Mouse (Mus musculus): Measurements from ENCODE around the gene Mas1.
A peak's percentile ranks its signal among the peaks of the same experiment; 100 is the strongest.

Mas1 gene

GRCm38 (mm10) chr17:12872275-12873028 lies 4.5 kb upstream of the Mas1 start:
- DNase-seq = peak; percentile 25 to 29

- DNase-seq = no peak
These were observed 697 bp upstream of the Mas1 start for GRCm38 (mm10) chr17:12868640-12869039.

GRCm38 (mm10) chr17:12866853-12867252 lies 1.1 kb downstream of the Mas1 start:
- no peak for DNase-seq

DNA sequence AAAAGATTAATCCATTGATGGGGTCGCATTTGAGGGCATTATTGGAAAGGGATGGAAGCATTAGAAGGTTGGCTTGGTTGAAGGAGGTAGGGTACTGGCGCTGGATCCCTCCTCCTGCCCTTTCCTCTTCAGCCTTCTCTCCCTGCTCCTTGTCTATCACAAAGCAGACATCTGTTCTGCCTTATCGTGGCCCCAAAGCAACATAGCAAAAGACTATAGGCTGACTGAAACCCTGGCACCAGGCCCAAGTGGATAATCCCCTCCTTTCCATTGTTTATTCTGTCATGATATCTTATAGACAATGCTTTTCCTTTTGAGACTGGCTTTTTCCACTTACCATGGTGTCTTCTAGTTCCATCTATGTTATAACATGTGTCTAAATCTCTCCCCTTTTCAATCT lies 2.5 kb downstream of the Mas1 start:
- no peak for DNase-seq

DNA sequence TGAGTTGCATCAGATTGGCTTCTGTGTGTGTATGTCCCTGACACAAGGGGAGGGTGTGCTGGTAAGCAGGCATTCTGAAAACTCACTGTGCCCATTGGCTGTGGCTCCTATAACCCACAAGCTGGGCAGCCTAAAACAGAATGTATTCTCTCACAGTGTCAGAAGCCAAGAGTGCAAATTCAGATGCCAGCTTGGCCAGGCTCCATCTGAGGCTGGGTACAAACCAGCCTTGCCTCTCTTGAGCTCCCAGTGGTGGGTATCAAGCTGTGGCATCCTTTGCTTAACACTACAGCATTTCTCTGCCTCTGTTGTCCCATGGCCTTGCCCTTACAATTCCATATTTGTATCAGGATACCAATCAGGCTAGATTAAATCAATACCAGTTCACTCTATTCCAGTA lies 3.8 kb downstream of the Mas1 start:
- DNase-seq = peak; percentile 33 to 35

GRCm38 (mm10) chr17:12859006-12859520 lies 8.9 kb downstream of the Mas1 start:
- DNase-seq = no peak

GRCm38 (mm10) chr17:12858072-12858471 lies 9.9 kb downstream of the Mas1 start:
- no peak for DNase-seq

DNA sequence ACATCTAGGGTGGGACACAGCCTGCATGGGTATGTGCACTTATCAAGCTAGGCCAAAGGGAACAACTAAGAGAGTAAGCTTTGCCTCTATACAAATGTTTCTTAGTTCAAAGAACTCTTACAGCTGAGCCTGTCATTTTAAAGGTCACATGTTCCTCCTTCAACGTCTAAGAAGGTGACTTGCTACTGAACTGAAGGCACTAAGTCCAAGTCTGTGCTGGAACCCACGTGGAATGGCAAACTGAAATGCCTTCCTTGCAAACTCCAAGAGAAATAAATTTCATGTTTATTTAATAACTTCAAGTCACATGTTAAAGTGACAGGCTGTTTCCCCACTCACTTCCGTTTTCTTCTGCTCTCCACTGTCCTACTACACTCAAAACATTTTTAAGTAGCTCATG lies 10.5 kb downstream of the Mas1 start:
- DNase-seq = no peak

DNA sequence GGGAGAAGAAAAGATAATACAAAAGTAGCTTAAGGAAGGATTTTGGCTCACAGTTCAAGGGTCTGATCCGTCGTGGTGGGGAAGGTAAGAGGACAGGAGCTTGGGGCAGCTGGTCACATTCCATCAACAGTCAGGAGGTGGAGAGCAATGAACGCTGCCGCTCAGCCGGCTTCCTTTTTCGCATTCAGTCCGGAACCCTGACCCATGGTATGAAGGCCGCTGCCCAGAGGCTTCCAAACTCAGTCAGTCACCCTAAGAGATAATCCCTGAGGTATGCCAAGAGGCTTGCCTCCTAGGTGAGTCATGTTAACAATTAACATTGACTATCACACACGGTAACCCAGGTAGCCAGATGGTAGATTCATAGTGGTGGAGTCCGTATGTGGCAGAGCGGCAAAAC lies 13.6 kb downstream of the Mas1 start:
- DNase-seq = no peak

GRCm38 (mm10) chr17:12853821-12854220 lies 14.1 kb downstream of the Mas1 start:
- no peak for DNase-seq

DNA sequence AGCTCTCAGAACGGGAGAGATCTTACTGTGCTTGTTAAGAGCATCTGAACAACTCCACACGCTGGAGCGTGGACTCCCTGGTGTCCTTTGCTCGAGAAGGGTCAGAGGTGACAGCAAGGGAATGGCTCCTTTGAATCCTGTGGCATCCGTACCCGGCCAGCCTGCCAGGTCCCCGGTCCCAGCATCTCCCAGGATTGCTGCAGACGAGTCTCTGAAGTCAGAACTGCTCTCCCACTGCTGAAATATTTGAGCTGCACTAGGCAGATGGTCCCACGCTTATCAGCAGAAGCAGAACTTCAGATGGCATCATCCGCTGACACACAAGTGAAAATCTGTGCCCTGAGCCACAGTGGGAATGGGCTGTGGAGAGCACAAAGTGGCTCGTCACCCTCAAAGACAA lies 16.3 kb downstream of the Mas1 start:
- DNase-seq = no peak

DNA sequence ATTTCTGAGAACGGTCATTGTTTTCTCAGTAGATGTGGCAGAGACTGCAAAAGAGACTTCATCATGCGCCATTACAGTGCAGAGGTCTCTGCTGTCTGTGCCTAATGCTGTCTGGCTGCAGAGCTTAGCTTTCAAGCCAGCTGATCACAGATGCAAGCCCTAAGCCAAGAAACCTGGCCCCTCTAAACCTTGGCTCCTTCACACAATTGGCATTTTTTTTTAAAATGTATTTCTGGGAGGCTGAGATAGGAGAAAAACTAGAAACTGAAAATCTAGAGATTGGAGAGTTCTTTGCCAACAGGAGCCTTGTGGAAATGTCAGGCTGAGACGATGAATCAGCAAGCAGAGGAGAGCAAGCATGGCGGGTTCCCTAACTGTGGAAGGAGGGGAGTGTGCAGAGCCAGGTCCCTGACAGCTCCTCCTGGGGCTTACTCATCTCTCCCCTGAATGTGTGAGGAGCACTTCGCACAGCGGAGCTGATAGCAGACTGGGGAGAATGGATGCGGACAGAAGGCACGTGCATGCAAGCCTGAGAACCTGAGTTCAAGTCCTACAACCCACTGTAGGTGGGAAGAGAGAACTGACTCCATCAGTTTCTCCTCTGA lies 18.1 kb downstream of the Mas1 start:
- no peak for DNase-seq

DNA sequence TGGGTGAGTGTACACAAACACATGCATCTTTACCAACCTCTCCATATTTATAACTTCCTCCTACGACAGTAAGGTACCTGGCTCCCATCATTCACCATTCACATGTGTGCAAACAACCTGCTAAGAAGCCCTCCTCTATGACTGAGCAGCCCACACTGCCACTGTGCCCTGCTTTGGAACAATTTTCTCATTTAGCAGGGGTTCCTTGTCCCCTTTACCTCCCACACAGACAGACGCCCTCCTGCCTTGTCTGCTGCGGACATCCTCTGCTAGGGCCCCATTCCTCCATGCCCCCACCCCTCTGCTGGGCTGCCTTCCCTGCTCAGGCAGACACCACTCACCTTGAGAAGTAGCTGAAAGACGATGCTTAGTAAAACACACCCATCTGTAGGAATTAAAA lies 20.2 kb downstream of the Mas1 start:
- DNase-seq = no peak

GRCm38 (mm10) chr17:12846474-12846873 lies 21.5 kb downstream of the Mas1 start:
- no peak for DNase-seq

DNA sequence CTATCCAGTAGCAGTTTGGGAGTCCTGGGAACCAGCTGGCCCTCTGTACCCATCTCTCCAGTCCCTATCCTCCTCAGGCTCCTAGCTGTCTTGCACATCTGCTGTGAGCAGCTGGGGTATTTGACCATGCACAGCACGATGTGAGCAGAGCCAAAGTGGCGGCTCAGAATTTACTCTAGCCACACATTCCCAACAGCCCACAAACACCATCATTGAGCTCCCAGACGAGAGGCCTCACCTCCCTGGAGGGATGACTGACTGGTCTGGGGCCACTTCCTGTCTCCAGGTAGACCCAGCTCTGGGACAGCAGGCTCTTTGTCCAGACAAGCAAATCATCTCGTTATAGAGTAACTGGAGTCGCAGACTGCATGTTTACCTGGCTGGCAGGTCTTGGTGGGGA lies 22.1 kb downstream of the Mas1 start:
- DNase-seq = no peak

DNA sequence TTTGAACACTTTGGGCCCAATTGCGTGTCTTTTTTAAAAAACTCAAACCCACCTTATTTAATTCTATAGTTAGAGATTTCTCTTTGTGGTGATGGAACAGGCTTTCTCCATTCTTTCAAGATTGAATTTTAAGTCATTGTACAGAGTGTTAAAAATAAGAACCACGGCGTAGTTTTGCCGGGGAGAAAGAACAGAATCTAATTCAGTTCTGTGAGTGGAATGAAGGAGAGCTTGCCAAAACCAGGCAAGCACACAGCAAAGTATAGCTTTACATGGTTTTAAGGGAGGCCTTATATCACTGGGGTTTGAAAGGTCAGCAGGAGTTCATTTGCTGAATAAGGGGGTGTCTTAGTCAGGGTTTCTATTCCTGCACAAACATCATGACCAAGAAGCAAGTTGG lies 23.4 kb downstream of the Mas1 start:
- DNase-seq = no peak

GRCm38 (mm10) chr17:12843826-12844225 lies 24.1 kb downstream of the Mas1 start:
- DNase-seq = no peak

GRCm38 (mm10) chr17:12839475-12840267 lies 28.3 kb downstream of the Mas1 start:
- DNase-seq = peak; percentile 31 to 41

GRCm38 (mm10) chr17:12835738-12836137 lies 32.2 kb downstream of the Mas1 start:
- DNase-seq = no peak

GRCm38 (mm10) chr17:12834826-12835225 lies 33.1 kb downstream of the Mas1 start:
- DNase-seq = no peak

GRCm38 (mm10) chr17:12834317-12834716 lies 33.6 kb downstream of the Mas1 start:
- DNase-seq = no peak

GRCm38 (mm10) chr17:12832657-12833056 lies 35.3 kb downstream of the Mas1 start:
- no peak for DNase-seq

GRCm38 (mm10) chr17:12832231-12832630 lies 35.7 kb downstream of the Mas1 start:
- peak; percentile 69 to 71 for DNase-seq

DNA sequence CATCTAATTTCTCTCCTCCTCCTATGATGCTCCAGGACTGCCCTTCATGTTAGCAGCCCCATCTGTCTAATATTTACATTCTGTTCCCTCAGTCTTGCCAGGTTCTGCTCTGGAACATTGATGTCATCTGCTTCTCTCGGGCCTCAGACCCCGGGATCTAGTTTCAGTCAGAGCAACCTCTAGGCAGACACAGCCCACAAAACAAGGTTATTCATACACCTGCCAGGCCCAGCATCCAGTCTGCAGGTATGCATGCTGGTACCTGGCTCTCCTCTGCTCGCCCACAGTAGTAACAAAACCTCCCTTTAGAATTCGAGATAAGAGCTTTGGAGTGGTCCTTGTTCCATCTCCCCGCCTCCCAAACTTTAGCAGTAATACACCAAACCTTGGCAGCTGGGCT lies 37.6 kb downstream of the Mas1 start:
- peak; percentile 28 to 52 for DNase-seq

All from cerebellum, postnatal 36 days (tissue).